Mouse (Mus musculus) stomach, postnatal 0 days (tissue): ENCODE data around the gene Plscr1.

ENCODE experiments used
- CTCF ChIP-seq: IDR thresholded peaks from 2 replicates; pipeline ENCODE4 v1.5.1; 2016; ENCODE audit warnings: antibody characterized with exemption, low read depth, mild to moderate bottlenecking, moderate library complexity
- EP300 ChIP-seq: optimal IDR thresholded peaks from 2 replicates; pipeline ENCODE3; 2016; ENCODE audit warnings: antibody characterized with exemption

- TF ChIP-seq CTCF = no peak
- TF ChIP-seq EP300 = no peak
These were observed 59.5 kb downstream of the Plscr1 start, which contains the start of gene 1700057G04Rik for GRCm38 (mm10) chr9:92309077-92309476.
